Mouse (Mus musculus) ES-E14 (cell line): ENCODE measurements around the gene Rpl28.

Experiments used
- CHD2 ChIP-seq: IDR thresholded peaks from 2 replicates; pipeline ENCODE4 v1.6.1; 2014; ENCODE audit warnings: mild to moderate bottlenecking, low read depth, low read length, inconsistent platforms
- HCFC1 ChIP-seq: IDR thresholded peaks from 2 replicates; pipeline ENCODE4 v1.6.1; 2012; ENCODE audit warnings: low read length, inconsistent platforms, borderline replicate concordance; ENCODE audit not compliant: insufficient read depth
- MAFK ChIP-seq: IDR thresholded peaks from 2 replicates; pipeline ENCODE4 v1.6.1; 2014; ENCODE audit warnings: mild to moderate bottlenecking, low read depth, low read length, inconsistent platforms; ENCODE audit not compliant: insufficient read depth
- ZC3H11A ChIP-seq: IDR thresholded peaks from 2 replicates; pipeline ENCODE4 v1.6.1; 2012; ENCODE audit warnings: low read depth, mild to moderate bottlenecking, inconsistent platforms, low read length, borderline replicate concordance
- ZNF384 ChIP-seq: IDR thresholded peaks from 2 replicates; pipeline ENCODE4 v1.6.1; 2012; ENCODE audit warnings: low read depth, low read length, inconsistent platforms

- TF ChIP-seq MAFK (no peak), CHD2 (no peak), HCFC1 (no peak), ZC3H11A (no peak), ZNF384 (no peak)
These were observed 8.9 kb upstream of the Rpl28 start for GRCm38 (mm10) chr7:4783667-4784268.
